ENCODE assay signal across 8 mouse cellular contexts in genomic region chr2:93332277-93332676, GRCm38 (mm10). TPM values are rescaled to one million over a fixed set of nuclear protein-coding genes. Genes with fewer than 3 reads are reported as not detected.
DNase-seq lines count a peak whose midpoint lies in the region; ATAC-seq and TF ChIP-seq lines count a peak whose summit lies in the region.

No protein-coding gene starts in this region.

- WGBS in liver, embryonic 11.5 days = 65% methylated on average over 4 of the region's 4 CpGs
- WGBS in liver, postnatal 0 days (ENCODE audit: insufficient replicate concordance) = 56% methylated on average over 4 of the region's 4 CpGs
- 54% methylated on average over 4 of the region's 4 CpGs for WGBS in hindbrain, embryonic 14.5 days
- WGBS in limb, embryonic 15.5 days = 72% methylated on average over 3 of the region's 4 CpGs
- 59% methylated on average over 4 of the region's 4 CpGs for WGBS in stomach, embryonic 14.5 days

- H3K36me3 ChIP-seq in liver, embryonic 11.5 days (ENCODE audit: control insufficient read depth, insufficient read depth, low read length) = no peaks in the 10 kb centered on the region
- no peaks in the 10 kb centered on the region for H3K36me3 ChIP-seq in liver, postnatal 0 days (replicated peaks; ENCODE audit: insufficient read depth, low read length)
- no peaks in the 10 kb centered on the region for H3K36me3 ChIP-seq in hindbrain, embryonic 14.5 days (replicated peaks; ENCODE audit: control insufficient read depth, insufficient read depth)
- H3K36me3 ChIP-seq in limb, embryonic 15.5 days = no peaks in the 10 kb centered on the region
- H3K36me3 ChIP-seq in stomach, embryonic 14.5 days (ENCODE audit: control insufficient read depth, insufficient read depth, low read length) = no peaks in the 10 kb centered on the region

- no peak overlapping the region for H3K27ac ChIP-seq in liver, embryonic 11.5 days (ENCODE audit: low read depth, low read length)
- no peak overlapping the region for H3K27ac ChIP-seq in liver, postnatal 0 days (ENCODE audit: low read depth)
- no peak overlapping the region for H3K27ac ChIP-seq in hindbrain, embryonic 14.5 days
- H3K27ac ChIP-seq in limb, embryonic 15.5 days = no peak overlapping the region
- H3K27ac ChIP-seq in stomach, embryonic 14.5 days (ENCODE audit: low read length) = no peak overlapping the region

- ATAC-seq in liver, embryonic 11.5 days (replicated peaks; ENCODE audit: low FRiP score) = no peak
- ATAC-seq in liver, postnatal 0 days = no peak
- no peak for ATAC-seq in hindbrain, embryonic 14.5 days (ENCODE audit: low FRiP score)
- no peak for ATAC-seq in limb, embryonic 15.5 days (ENCODE audit: insufficient number of reproducible peaks, low FRiP score, low TSS enrichment, low read depth)
- ATAC-seq in stomach, embryonic 14.5 days (ENCODE audit: insufficient number of reproducible peaks, insufficient read depth, low FRiP score, low read depth) = no peak
- no peak for ATAC-seq in monocyte, adult 5-6 weeks (replicated peaks; ENCODE audit: insufficient number of reproducible peaks, low FRiP score, low TSS enrichment, poor library complexity, severe bottlenecking)

- no peaks in the 10 kb centered on the region; the same call in 1 of the 2 replicates for H3K27me3 ChIP-seq in liver, embryonic 11.5 days (replicated peaks; ENCODE audit: control insufficient read depth, insufficient read depth, low read length)
- H3K27me3 ChIP-seq in liver, postnatal 0 days (ENCODE audit: insufficient read depth, low read length) = peaks cover 27% of the 10 kb centered on the region
- H3K27me3 ChIP-seq in hindbrain, embryonic 14.5 days (ENCODE audit: control insufficient read depth, insufficient read depth, low read length) = no peaks in the 10 kb centered on the region
- peaks cover 14% of the 10 kb centered on the region; the same call in 1 of the 2 replicates for H3K27me3 ChIP-seq in limb, embryonic 15.5 days
- no peaks in the 10 kb centered on the region for H3K27me3 ChIP-seq in stomach, embryonic 14.5 days (ENCODE audit: control insufficient read depth, insufficient read depth, low read length)

- H3K9ac ChIP-seq in liver, embryonic 11.5 days (ENCODE audit: low read depth, low read length) = no peak overlapping the region
- no peak overlapping the region for H3K9ac ChIP-seq in liver, postnatal 0 days (replicated peaks)
- H3K9ac ChIP-seq in hindbrain, embryonic 14.5 days = no peak overlapping the region
- H3K9ac ChIP-seq in limb, embryonic 15.5 days = no peak overlapping the region
- no peak overlapping the region for H3K9ac ChIP-seq in stomach, embryonic 14.5 days (replicated peaks; ENCODE audit: low read depth, low read length)

- 0 out of 2 replicates have a peak overlapping the region, but pooled peaks have one; percentile 2 for H3K4me3 ChIP-seq in liver, embryonic 11.5 days (ENCODE audit: low read depth, low read length)
- H3K4me3 ChIP-seq in liver, postnatal 0 days (ENCODE audit: low read depth, low read length) = no peak overlapping the region
- peak overlapping the region; percentile 72 for H3K4me3 ChIP-seq in hindbrain, embryonic 14.5 days (replicated peaks; ENCODE audit: low read length)
- H3K4me3 ChIP-seq in limb, embryonic 15.5 days = peak overlapping the region; percentile 67; the same call in 1 of the 2 replicates
- H3K4me3 ChIP-seq in stomach, embryonic 14.5 days (ENCODE audit: low read depth, low read length) = peak overlapping the region; percentile 69; the same call in 1 of the 2 replicates

- no peak for TF ChIP-seq CTCF in liver, postnatal 0 days (IDR thresholded peaks at IDR 0.05; ENCODE audit: low read depth)

- no peak for DNase-seq in liver, embryonic 11.5 days (ENCODE audit: low spot score)
- no peak for DNase-seq in liver, postnatal 0 days
- no peak for DNase-seq in hindbrain, embryonic 14.5 days (ENCODE audit: low spot score)
- DNase-seq in natural killer cell, adult 2 months (ENCODE audit: low spot score in 2 of 2) = no peak
- DNase-seq in left cerebral cortex, adult 8-10 months (ENCODE audit: low spot score in 2 of 2) = no peak

- no peak for TF ChIP-seq EP300 in liver, postnatal 0 days (IDR thresholded peaks at IDR 0.05; ENCODE audit: low read depth)

- no peaks in the 10 kb centered on the region for H3K9me3 ChIP-seq in liver, embryonic 11.5 days (ENCODE audit: control insufficient read depth, low read length)
- no peaks in the 10 kb centered on the region for H3K9me3 ChIP-seq in liver, postnatal 0 days (ENCODE audit: low read length)
- H3K9me3 ChIP-seq in hindbrain, embryonic 14.5 days (ENCODE audit: control insufficient read depth, low read length) = no peaks in the 10 kb centered on the region
- no peaks in the 10 kb centered on the region for H3K9me3 ChIP-seq in limb, embryonic 15.5 days
- H3K9me3 ChIP-seq in stomach, embryonic 14.5 days (ENCODE audit: control insufficient read depth, low read depth, low read length) = no peaks in the 10 kb centered on the region

- peaks cover 5% of the 10 kb centered on the region; the same call in 1 of the 2 replicates for H3K4me1 ChIP-seq in liver, embryonic 11.5 days (replicated peaks; ENCODE audit: control insufficient read depth, insufficient read depth, low read length)
- H3K4me1 ChIP-seq in liver, postnatal 0 days (ENCODE audit: insufficient read depth) = peaks cover 5% of the 10 kb centered on the region; the same call in 1 of the 2 replicates
- H3K4me1 ChIP-seq in hindbrain, embryonic 14.5 days (replicated peaks; ENCODE audit: control insufficient read depth, insufficient read depth, low read length) = peaks cover 31% of the 10 kb centered on the region
- peaks cover 49% of the 10 kb centered on the region for H3K4me1 ChIP-seq in limb, embryonic 15.5 days
- 0 out of 2 replicates have a peak, but pooled peaks cover 6% of the 10 kb centered on the region for H3K4me1 ChIP-seq in stomach, embryonic 14.5 days (ENCODE audit: control insufficient read depth, insufficient read depth, low read length)

- H3K4me2 ChIP-seq in liver, embryonic 11.5 days = peak overlapping the region; percentile 100
- no peak overlapping the region for H3K4me2 ChIP-seq in liver, postnatal 0 days (ENCODE audit: low read depth, low read length)
- H3K4me2 ChIP-seq in hindbrain, embryonic 14.5 days (replicated peaks) = peak overlapping the region; percentile 97
- peak overlapping the region; percentile 99 for H3K4me2 ChIP-seq in limb, embryonic 15.5 days
- peak overlapping the region; percentile 96; the same call in 1 of the 2 replicates for H3K4me2 ChIP-seq in stomach, embryonic 14.5 days (replicated peaks; ENCODE audit: low read depth, low read length)

RNA-seq across cellular contexts. Expression of gene Tspan18, which starts 2.0 kb away (rescaled TPM):
- polyA plus RNA-seq in liver, embryonic 11.5 days (2014; fragmentation: Nextera tagmentation; extraction: Ambion mirVana) = 19.4 and 19.5 TPM in 2 replicates
- 2.6 and 2.8 TPM in 2 replicates for polyA plus RNA-seq in liver, postnatal 0 days (2015; fragmentation: Nextera tagmentation; extraction: Ambion mirVana)
- polyA plus RNA-seq in hindbrain, embryonic 14.5 days (2014; fragmentation: Nextera tagmentation; extraction: Ambion mirVana) = 28.6 and 31.3 TPM in 2 replicates
- 18.8 and 24.0 TPM in 2 replicates for polyA plus RNA-seq in limb, embryonic 15.5 days (2015; fragmentation: Nextera tagmentation; extraction: Ambion mirVana)
- polyA plus RNA-seq in stomach, embryonic 14.5 days (2014; fragmentation: Nextera tagmentation; extraction: Ambion mirVana) = 27.6 and 30.3 TPM in 2 replicates
- not detected in 3 replicates for total RNA-seq in monocyte, adult 5-6 weeks (2017)
- total RNA-seq in left cerebral cortex, adult 8-10 months (2022) = 1 to 10 TPM; 2.1 to 4.5 (median 3.6) TPM
